Mouse (Mus musculus): ENCODE measurements at regions not wholly inside any gene's neighbourhood (a gene's known extent, or its start where the extent isn't known, plus 50 kb on each side); places are given as distances from the start of the nearest gene placed in this dataset.

GRCm38 (mm10) chr5:51841763-51842162 is 274.2 kb upstream of the Ppargc1a start:
- no peak for DNase-seq (ENCODE audit: low spot score)

GRCm38 (mm10) chr5:51840638-51841329 is 273.3 kb upstream of the Ppargc1a start:
- DNase-seq (ENCODE audit: low spot score), result no peak

- DNase-seq (ENCODE audit: low spot score), result no peak
Observed at GRCm38 (mm10) chr5:51839292-51839691, 271.8 kb upstream of the Ppargc1a start.

GRCm38 (mm10) chr5:51830551-51830950 is 263.0 kb upstream of the Ppargc1a start:
- DNase-seq (ENCODE audit: low spot score), result no peak

GRCm38 (mm10) chr5:51830015-51830414 is 262.5 kb upstream of the Ppargc1a start:
- no peak for DNase-seq (ENCODE audit: low spot score)

- no peak for DNase-seq (ENCODE audit: low spot score)
Observed at GRCm38 (mm10) chr5:51829606-51830005, 262.1 kb upstream of the Ppargc1a start.

GRCm38 (mm10) chr5:51829020-51829419 is 261.5 kb upstream of the Ppargc1a start:
- DNase-seq (ENCODE audit: low spot score), result no peak

GRCm38 (mm10) chr5:51826269-51826668 is 258.7 kb upstream of the Ppargc1a start:
- no peak for DNase-seq (ENCODE audit: low spot score)

GRCm38 (mm10) chr5:51825584-51826088 is 258.1 kb upstream of the Ppargc1a start:
- DNase-seq (ENCODE audit: low spot score), result no peak

- no peak for DNase-seq (ENCODE audit: low spot score)
Observed at GRCm38 (mm10) chr5:51824731-51825130, 257.2 kb upstream of the Ppargc1a start.

GRCm38 (mm10) chr5:51823657-51824056 is 256.1 kb upstream of the Ppargc1a start:
- no peak for DNase-seq (ENCODE audit: low spot score)

- no peak for DNase-seq (ENCODE audit: low spot score)
Observed at GRCm38 (mm10) chr5:51816258-51816657, 248.7 kb upstream of the Ppargc1a start.

GRCm38 (mm10) chr5:51811728-51812127 is 244.2 kb upstream of the Ppargc1a start:
- DNase-seq (ENCODE audit: low spot score), result no peak

GRCm38 (mm10) chr5:51801486-51801885 is 234.0 kb upstream of the Ppargc1a start:
- no peak for DNase-seq (ENCODE audit: low spot score)

GRCm38 (mm10) chr5:51799371-51800035 is 232.0 kb upstream of the Ppargc1a start:
- DNase-seq (ENCODE audit: low spot score), result no peak

GRCm38 (mm10) chr5:51794097-51794496 is 226.6 kb upstream of the Ppargc1a start:
- no peak for DNase-seq (ENCODE audit: low spot score)

GRCm38 (mm10) chr5:51792950-51793349 is 225.4 kb upstream of the Ppargc1a start:
- DNase-seq (ENCODE audit: low spot score), result no peak

GRCm38 (mm10) chr5:51788768-51789167 is 221.2 kb upstream of the Ppargc1a start:
- no peak for DNase-seq (ENCODE audit: low spot score)

- DNase-seq (ENCODE audit: low spot score), result no peak
Observed at GRCm38 (mm10) chr5:51783523-51783922, 216.0 kb upstream of the Ppargc1a start.

- DNase-seq (ENCODE audit: low spot score), result no peak
Observed at GRCm38 (mm10) chr5:51783099-51783498, 215.6 kb upstream of the Ppargc1a start.

GRCm38 (mm10) chr5:51775502-51776145 is 208.1 kb upstream of the Ppargc1a start:
- DNase-seq (ENCODE audit: low spot score), result no peak

GRCm38 (mm10) chr5:51771655-51772054 is 204.1 kb upstream of the Ppargc1a start:
- DNase-seq (ENCODE audit: low spot score), result no peak

All from thymus, postnatal 0 days (tissue).